Mouse (Mus musculus): ENCODE results near the gene Ccdc97.
A peak's percentile ranks its signal among the peaks of the same experiment; 100 is the strongest.
"Not testable (repeated sequence)": the region's sequence is repeated elsewhere in the genome, so short reads cannot be mapped to it uniquely, and the experiment has no call there.

Ccdc97 gene

GRCm38 (mm10) chr7:25718788-25719417 is at the start of gene Ccdc97:
TSS of gene Ccdc97 (minus strand) at chr7:25719088.
- DNase-seq, result peak; percentile 95

GRCm38 (mm10) chr7:25768229-25768628 is 49.3 kb upstream of the Ccdc97 start:
- DNase-seq, result no peak

GRCm38 (mm10) chr7:25766108-25766507 is 47.2 kb upstream of the Ccdc97 start:
- no peak for DNase-seq

GRCm38 (mm10) chr7:25764221-25764620 is 45.3 kb upstream of the Ccdc97 start:
- peak; percentile 73 for DNase-seq

- peak; percentile 78 for DNase-seq
These were observed 44.8 kb upstream of the Ccdc97 start for GRCm38 (mm10) chr7:25763678-25764077.

- peak; percentile 44 for DNase-seq
These were observed 42.5 kb upstream of the Ccdc97 start for GRCm38 (mm10) chr7:25761354-25761753.

- peak; percentile 97 for DNase-seq
These were observed 37.1 kb upstream of the Ccdc97 start for GRCm38 (mm10) chr7:25756011-25756410.

- DNase-seq, result peak; percentile 74
These were observed 36.6 kb upstream of the Ccdc97 start for GRCm38 (mm10) chr7:25755468-25755833.

GRCm38 (mm10) chr7:25754738-25755467 is 36.0 kb upstream of the Ccdc97 start, which contains the start of gene Hnrnpul1:
TSS of gene Hnrnpul1 (minus strand) at chr7:25754757.
- peak; percentile 99 for DNase-seq

- DNase-seq, result no peak
These were observed 35.5 kb upstream of the Ccdc97 start for GRCm38 (mm10) chr7:25754439-25754737.

- peak; percentile 72 for DNase-seq
These were observed 35.0 kb upstream of the Ccdc97 start for GRCm38 (mm10) chr7:25753643-25754438.

GRCm38 (mm10) chr7:25753076-25753475 is 34.2 kb upstream of the Ccdc97 start:
- no peak for DNase-seq

- no peak for DNase-seq
These were observed 28.0 kb upstream of the Ccdc97 start for GRCm38 (mm10) chr7:25746844-25747243.

GRCm38 (mm10) chr7:25738277-25738676 is 19.4 kb upstream of the Ccdc97 start:
- DNase-seq, result no peak

GRCm38 (mm10) chr7:25736920-25737319 is 18.0 kb upstream of the Ccdc97 start:
- no peak for DNase-seq

- no peak for DNase-seq
These were observed 16.1 kb upstream of the Ccdc97 start for GRCm38 (mm10) chr7:25734991-25735390.

GRCm38 (mm10) chr7:25731294-25732055 is 12.6 kb upstream of the Ccdc97 start:
- no peak for DNase-seq

- DNase-seq, result no peak
These were observed 11.0 kb upstream of the Ccdc97 start for GRCm38 (mm10) chr7:25729862-25730261.

- DNase-seq, result no peak
These were observed 10.5 kb upstream of the Ccdc97 start for GRCm38 (mm10) chr7:25729396-25729795.

- no peak for DNase-seq
These were observed 8.9 kb upstream of the Ccdc97 start for GRCm38 (mm10) chr7:25727800-25728199.

GRCm38 (mm10) chr7:25725886-25726285 is 7.0 kb upstream of the Ccdc97 start:
- DNase-seq, result no peak

- not testable (repeated sequence) for DNase-seq
These were observed 2.9 kb upstream of the Ccdc97 start for GRCm38 (mm10) chr7:25721776-25722175.

- DNase-seq, result no peak
These were observed 1.9 kb upstream of the Ccdc97 start for GRCm38 (mm10) chr7:25720760-25721159.

Data from kidney, postnatal 10 days (tissue).